Mouse (Mus musculus): Measurements from ENCODE around the gene Fam49a.

Fam49a gene

GRCm38 (mm10) chr12:12356946-12357345 is 95.0 kb downstream of the Fam49a start:
- DNase-seq (ENCODE audit: low spot score in 2 of 2) = no peak

DNA sequence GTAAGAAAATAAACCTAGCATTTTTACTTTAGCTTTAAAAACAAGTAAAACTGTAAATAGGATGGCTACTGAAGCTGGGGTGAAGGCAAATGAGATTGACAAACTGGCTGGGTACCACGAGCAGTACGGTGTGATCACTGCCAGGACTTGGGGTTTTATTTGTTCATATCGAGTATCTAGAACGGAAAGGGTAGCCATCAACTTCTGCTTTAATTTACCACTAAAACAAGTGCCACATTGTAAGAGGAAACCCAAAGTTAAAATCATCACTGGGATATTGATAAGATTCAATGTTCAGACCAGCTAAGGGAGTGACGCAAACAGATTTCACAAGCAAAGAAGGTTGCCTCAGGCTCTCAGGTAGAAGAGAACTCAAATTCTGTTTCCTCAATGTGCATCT is 98.0 kb downstream of the Fam49a start:
- DNase-seq (ENCODE audit: low spot score in 2 of 2) = no peak

- no peak for DNase-seq (ENCODE audit: low spot score in 2 of 2)
Measured at GRCm38 (mm10) chr12:12362371-12362770, 100.4 kb downstream of the Fam49a start.

DNA sequence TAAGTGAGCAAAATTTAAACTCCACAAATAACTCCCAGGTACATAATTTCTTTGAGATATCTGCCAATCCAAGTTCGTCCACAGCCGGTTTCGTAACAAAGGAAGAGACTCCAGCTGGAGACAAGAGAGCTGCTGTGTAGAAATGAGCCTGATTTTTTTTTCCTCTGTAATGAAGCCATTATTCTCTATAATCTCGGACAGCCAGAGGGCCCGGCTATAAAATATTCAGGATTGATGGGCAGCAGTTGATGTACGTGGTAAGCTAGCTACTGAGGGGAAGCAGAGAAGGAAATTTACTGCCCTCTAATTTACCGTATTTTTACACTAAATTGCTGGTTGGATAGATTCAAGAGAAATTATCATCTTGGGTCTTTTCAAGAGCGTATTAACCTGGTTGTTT is 102.3 kb downstream of the Fam49a start:
- no peak for DNase-seq (ENCODE audit: low spot score in 2 of 2)

DNA sequence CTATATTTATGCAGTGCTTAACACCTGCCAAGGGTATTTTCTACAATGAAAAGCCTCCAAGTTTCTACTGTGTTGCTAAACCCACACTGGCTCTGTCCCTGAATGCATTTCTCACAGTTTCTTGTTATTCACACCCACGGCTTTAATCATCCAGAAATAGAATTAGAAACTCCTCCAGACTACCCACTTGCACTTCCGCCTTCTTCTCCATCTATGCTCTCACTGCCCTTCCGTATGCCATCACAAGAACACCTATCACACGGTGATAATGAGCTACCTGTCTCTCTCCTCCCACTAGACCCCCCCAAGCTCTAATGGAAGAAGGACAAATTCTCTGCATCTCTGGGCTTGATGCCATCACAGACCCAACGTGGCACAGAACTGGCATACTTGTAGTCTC is 105.5 kb downstream of the Fam49a start:
- DNase-seq (ENCODE audit: low spot score in 2 of 2) = no peak

- DNase-seq (ENCODE audit: low spot score in 2 of 2) = no peak
Measured at GRCm38 (mm10) chr12:12373111-12373862, 111.3 kb downstream of the Fam49a start.

DNA sequence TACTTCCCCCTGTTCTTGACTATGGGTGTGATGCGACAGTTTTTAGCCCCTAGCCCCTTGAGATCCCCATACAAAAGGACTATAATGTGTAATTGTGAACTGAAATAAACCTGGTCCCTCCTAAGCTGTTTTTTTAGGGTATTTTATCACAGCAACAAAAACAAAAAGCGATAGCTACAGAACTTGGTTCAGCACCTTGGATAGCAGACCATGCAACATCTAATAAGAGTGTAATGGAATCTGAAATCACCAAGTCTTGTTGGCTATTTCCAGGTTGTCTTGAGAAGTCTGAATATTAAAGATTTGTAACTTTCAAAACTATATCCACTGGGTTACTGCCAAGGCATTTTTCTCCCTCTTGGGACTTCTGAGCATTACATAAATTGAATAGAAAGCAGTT is 117.1 kb downstream of the Fam49a start:
- DNase-seq (ENCODE audit: low spot score in 2 of 2) = no peak

GRCm38 (mm10) chr12:12389271-12389670 is 127.3 kb downstream of the Fam49a start:
- no peak for DNase-seq (ENCODE audit: low spot score in 2 of 2)

- peak in 1 of 2 experiments; percentile 50 for DNase-seq (ENCODE audit: low spot score in 2 of 2)
Measured at GRCm38 (mm10) chr12:12396224-12396623, 134.3 kb downstream of the Fam49a start.

DNA sequence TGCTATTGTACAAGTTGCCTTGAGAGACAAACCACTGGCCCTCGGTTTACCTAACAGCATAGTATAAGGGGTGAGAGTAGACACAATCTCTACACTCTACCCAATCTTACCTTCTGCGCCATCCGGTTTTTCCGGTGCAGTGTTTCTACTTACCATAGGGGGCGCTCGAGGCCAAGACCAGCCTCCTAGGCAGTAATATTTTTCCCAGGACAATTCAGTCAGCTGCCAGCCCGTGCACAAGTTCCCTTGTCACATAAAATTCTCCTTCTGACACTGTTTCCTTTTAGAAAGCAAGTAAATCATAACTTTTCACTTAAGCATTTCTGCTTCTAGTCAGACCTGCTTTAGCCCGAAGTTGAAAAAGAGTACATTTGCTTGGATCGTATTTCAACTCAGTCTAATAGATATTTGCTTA is 139.1 kb downstream of the Fam49a start:
- peak in 1 of 2 experiments; percentile 40 for DNase-seq (ENCODE audit: low spot score in 2 of 2)

DNA sequence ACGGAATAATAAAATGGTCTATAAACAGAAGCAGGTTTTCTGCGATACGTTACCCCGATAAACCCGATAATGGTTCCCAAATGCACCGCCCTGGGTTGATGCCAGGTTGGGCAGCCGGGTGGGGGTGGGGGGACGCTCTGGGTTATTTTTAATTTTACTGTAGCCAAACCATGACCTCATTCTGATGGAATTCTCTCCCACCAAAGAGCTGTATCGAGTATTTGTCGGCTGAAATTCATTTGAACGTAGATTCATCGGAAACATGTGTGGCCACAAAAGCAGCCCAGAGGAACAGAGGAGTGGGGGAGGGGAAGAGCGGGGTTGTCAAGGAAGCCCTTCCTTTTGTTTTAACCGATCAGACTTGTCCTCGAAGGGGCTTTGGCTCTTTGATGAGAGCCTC is 139.6 kb downstream of the Fam49a start:
- DNase-seq (ENCODE audit: low spot score in 2 of 2) = no peak

GRCm38 (mm10) chr12:12405491-12406110 is 143.7 kb downstream of the Fam49a start:
- no peak for DNase-seq (ENCODE audit: low spot score in 2 of 2)

DNA sequence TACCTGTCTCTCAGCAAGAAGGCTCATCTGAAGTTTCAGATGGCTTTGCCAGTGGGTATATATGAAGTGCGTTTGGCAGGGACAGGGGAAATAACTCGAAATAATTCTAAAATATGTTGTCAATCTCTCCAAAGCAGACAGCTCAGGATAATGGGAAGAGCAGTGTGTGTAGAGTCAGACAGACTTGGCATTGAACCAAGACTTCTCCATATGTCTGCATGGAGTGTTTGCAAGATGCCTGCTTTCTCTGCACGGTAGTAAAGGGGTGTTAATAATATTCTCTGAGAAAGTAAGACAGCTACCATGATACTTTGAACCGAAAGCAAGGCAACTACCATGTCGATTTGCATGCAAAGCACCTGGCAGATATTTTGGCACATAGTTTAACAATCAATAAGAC is 147.1 kb downstream of the Fam49a start:
- DNase-seq (ENCODE audit: low spot score in 2 of 2) = no peak

GRCm38 (mm10) chr12:12412674-12413073 is 150.7 kb downstream of the Fam49a start:
- peak; percentile 79 to 87 for DNase-seq (ENCODE audit: low spot score in 2 of 2)

- no peak for DNase-seq (ENCODE audit: low spot score in 2 of 2)
Measured at GRCm38 (mm10) chr12:12420423-12420822, 158.5 kb downstream of the Fam49a start.

- peak; percentile 66 to 80 for DNase-seq (ENCODE audit: low spot score in 2 of 2)
Measured at GRCm38 (mm10) chr12:12420841-12421579, 159.1 kb downstream of the Fam49a start.

DNA sequence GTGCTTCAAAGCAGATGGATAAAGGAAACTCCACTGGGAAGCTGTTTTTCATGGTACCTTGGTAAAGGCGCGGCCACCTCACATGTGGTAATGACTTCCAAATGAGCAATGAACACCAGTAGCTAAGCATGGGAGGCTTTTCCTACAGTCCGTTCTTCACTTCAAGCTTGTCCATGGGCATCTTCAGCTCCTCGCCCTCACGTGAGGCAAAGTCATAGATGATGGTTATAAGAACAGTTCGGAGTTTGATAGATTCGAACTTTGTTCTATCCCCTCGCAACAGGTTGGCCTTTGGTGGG is 159.6 kb downstream of the Fam49a start:
- no peak for DNase-seq (ENCODE audit: low spot score in 2 of 2)

GRCm38 (mm10) chr12:12425188-12425587 is 163.2 kb downstream of the Fam49a start:
- no peak for DNase-seq (ENCODE audit: low spot score in 2 of 2)

DNA sequence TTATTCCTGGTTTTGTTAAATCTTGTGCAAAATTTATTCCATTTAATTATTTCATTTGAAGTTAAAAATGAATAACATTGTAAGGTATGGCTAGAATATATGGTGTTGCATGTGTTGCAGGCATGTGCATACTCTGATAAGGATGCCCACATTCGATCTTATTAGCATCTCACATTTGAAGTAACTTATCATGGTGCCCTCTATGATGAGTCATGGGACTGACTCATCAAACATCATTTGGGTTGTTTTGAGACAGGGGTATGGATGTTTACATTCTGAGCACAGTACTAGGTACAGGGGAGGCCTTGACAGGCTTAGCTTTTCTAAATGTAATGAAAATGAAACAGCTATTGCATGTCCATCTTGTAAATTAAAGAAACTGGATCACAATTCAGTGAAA is 165.3 kb downstream of the Fam49a start:
- DNase-seq (ENCODE audit: low spot score in 2 of 2) = no peak

- peak in 1 of 2 experiments; percentile 24 for DNase-seq (ENCODE audit: low spot score in 2 of 2)
Measured at GRCm38 (mm10) chr12:12428886-12429285, 166.9 kb downstream of the Fam49a start.

Data from spleen, postnatal 10 days (tissue).